Mouse (Mus musculus) myocyte (in vitro differentiated cells): ENCODE measurements around the gene Psmf1. TPM values are rescaled to one million over a fixed set of nuclear protein-coding genes. Genes with fewer than 3 reads are reported as not detected.

Experiments used
- H3K27me3 ChIP-seq: one replicate; pipeline ENCODE4 v1.6.1; 2011; ENCODE audit not compliant: control insufficient read depth, insufficient read depth, insufficient read length
- H3K36me3 ChIP-seq: one replicate; pipeline ENCODE4 v1.6.1; 2011; ENCODE audit not compliant: control insufficient read depth, insufficient read depth
- H3K4me2 ChIP-seq: one replicate; pipeline ENCODE4 v1.6.1; 2011; ENCODE audit warnings: low read depth, control low read depth
- H3K4me3 ChIP-seq: one replicate; pipeline ENCODE4 v1.5.1; 2011; ENCODE audit warnings: mild to moderate bottlenecking, control low read depth, moderate library complexity
- H3K79me2 ChIP-seq: one replicate; pipeline ENCODE4 v1.6.1; 2011; ENCODE audit not compliant: control insufficient read depth, insufficient read depth
- H3ac ChIP-seq: one replicate; pipeline ENCODE4 v1.6.1; 2011; ENCODE audit not compliant: control insufficient read depth, insufficient read length
- CEBPB ChIP-seq: IDR thresholded peaks from 2 replicates; pipeline ENCODE4 v1.6.1; 2011; ENCODE audit warnings: mild to moderate bottlenecking, moderate library complexity; ENCODE audit not compliant: poor library complexity, insufficient read depth, severe bottlenecking
- E2F4 ChIP-seq: IDR thresholded peaks from one replicate; pipeline ENCODE4 v1.6.1; 2011; ENCODE audit warnings: mild to moderate bottlenecking, control low read depth, moderate library complexity; ENCODE audit not compliant: insufficient read depth
- MAX ChIP-seq: IDR thresholded peaks from one replicate; pipeline ENCODE4 v1.6.1; 2011; ENCODE audit warnings: low read depth, mild to moderate bottlenecking, control low read depth
- MYOD1 ChIP-seq, 3 experiments: IDR thresholded peaks; one replicate each; pipeline ENCODE4 v1.6.1; 2011; ENCODE audit warnings: control low read depth in 2 of 3, low read depth in 2 of 3, mild to moderate bottlenecking in 2 of 3, moderate library complexity in 1 of 3; ENCODE audit not compliant: insufficient read length in 2 of 3, control insufficient read depth in 1 of 3
- MYOG ChIP-seq, 3 experiments: IDR thresholded peaks; one replicate each; pipeline ENCODE4 v1.6.1; 2011; ENCODE audit warnings: control low read depth in 2 of 3, low read depth in 2 of 3, mild to moderate bottlenecking in 2 of 3; ENCODE audit not compliant: insufficient read length in 2 of 3, control insufficient read depth in 1 of 3, insufficient read depth in 1 of 3
- POLR2A ChIP-seq: IDR thresholded peaks from one replicate; pipeline ENCODE4 v1.6.1; 2011; ENCODE audit warnings: low read depth, mild to moderate bottlenecking, control low read depth, moderate library complexity; ENCODE audit not compliant: insufficient read length
- POLR2AphosphoS2 ChIP-seq: IDR thresholded peaks from one replicate; pipeline ENCODE4 v1.6.1; 2011; ENCODE audit warnings: low read depth, control low read depth; ENCODE audit not compliant: insufficient read length
- REST ChIP-seq: IDR thresholded peaks from one replicate; pipeline ENCODE4 v1.6.1; 2011; ENCODE audit warnings: mild to moderate bottlenecking, control low read depth, moderate library complexity; ENCODE audit not compliant: insufficient read depth, insufficient read length
- SRF ChIP-seq: IDR thresholded peaks from one replicate; pipeline ENCODE4 v1.6.1; 2011; ENCODE audit warnings: low read depth; ENCODE audit not compliant: control insufficient read depth, insufficient read length
- TCF12 ChIP-seq: IDR thresholded peaks from one replicate; pipeline ENCODE4 v1.6.1; 2011; ENCODE audit warnings: mild to moderate bottlenecking, control low read depth; ENCODE audit not compliant: poor library complexity, insufficient read depth, severe bottlenecking
- TCF3 ChIP-seq: IDR thresholded peaks from one replicate; pipeline ENCODE4 v1.6.1; 2011; ENCODE audit warnings: low read depth, control low read depth; ENCODE audit not compliant: insufficient read length
- USF1 ChIP-seq: IDR thresholded peaks from one replicate; pipeline ENCODE4 v1.6.1; 2011; ENCODE audit warnings: low read depth, mild to moderate bottlenecking, control low read depth, moderate library complexity
- polyA plus RNA-seq: library from polyadenylated mRNA; unstranded; fragments of >200 nt; fragmentation: generic; extraction: Trizol; gene quantifications from one replicate; pipeline ENCODE4 v1.2.1, GENCODE M21; 2012; ENCODE audit warnings: missing spikeins

Gene Psmf1
- polyA plus RNA-seq, 1 experiment, result 22.8 TPM

DNA sequence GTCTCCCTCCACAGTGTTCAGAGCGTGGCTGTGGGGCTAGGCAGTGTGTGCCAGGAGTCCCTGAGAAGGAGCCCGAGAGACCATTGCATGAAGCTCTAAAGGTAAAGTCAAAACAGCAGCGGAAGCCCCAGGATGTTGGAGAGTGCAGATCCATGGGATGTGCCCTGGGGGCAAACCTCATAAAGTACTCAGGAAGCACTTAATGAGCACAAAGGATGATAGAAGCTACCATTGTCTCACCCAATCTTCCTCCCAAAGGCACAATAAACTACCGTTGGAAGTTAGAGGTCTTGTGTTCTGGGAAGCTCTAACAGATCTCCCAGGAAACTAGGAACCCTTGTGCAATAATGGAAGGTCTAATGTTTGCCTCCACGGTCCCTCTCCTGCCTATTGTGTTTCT is 13.5 kb upstream of the Psmf1 start:
- Histone ChIP-seq H3K79me2 (no peaks in the 10 kb centered on the region), H3K4me2 (no peak overlapping the region), H3K36me3 (no peaks in the 10 kb centered on the region), H3K27me3 (peaks cover 12% of the 10 kb centered on the region), H3K4me3 (no peak overlapping the region), H3ac (no peak overlapping the region)
- no peak for TF ChIP-seq SRF
- no peak for TF ChIP-seq CEBPB
- no peak for TF ChIP-seq MYOG (IDR thresholded peaks at IDR 0.05; ENCODE audit: control insufficient read depth in 1 of 3, insufficient read depth in 1 of 3, insufficient read length in 2 of 3, low read depth in 2 of 3)
- no peak for TF ChIP-seq MYOD1 (IDR thresholded peaks at IDR 0.05; ENCODE audit: control insufficient read depth in 1 of 3, insufficient read length in 2 of 3, low read depth in 2 of 3)
- TF ChIP-seq TCF3, result no peak
- no peak for TF ChIP-seq REST
- TF ChIP-seq POLR2AphosphoS2, result no peak
- TF ChIP-seq USF1, result no peak
- TF ChIP-seq MAX, result no peak
- no peak for TF ChIP-seq POLR2A
- no peak for TF ChIP-seq E2F4
- TF ChIP-seq TCF12, result no peak

DNA sequence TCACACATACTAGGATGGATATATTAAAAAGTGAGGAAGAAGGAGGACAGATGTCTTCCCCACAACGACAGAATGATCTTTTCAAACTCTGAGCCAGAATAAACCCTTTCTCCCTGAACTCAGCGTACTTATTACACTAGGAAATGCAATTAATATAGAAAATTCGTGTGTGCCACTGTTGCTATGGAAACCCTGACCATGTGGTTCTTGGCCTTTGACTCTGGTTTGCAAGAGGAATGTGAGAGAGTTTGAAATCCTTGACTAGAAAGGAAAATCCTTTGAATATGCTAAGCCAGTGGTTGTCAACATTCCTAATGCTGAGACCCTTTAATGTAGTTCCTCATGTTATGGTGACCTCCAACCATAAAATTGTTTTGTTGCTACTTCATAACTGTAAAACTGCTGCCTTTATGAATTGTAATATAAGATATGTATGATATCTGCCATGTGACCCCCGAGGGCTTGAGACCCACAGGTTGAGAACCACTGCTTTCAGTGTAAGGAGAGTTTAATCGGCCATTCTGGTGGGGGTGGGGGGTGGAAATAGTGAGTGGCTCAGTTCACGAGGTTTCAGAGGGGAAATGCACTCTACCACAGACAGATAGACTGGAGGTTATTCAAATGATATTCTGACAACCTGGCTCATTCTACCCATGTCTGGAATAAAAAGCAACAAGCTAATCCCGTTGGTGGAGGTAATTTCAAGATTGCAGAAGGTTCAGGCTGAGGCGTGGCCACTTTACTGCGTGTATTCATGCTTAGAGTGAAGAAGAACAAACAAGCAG is 12.5 kb upstream of the Psmf1 start:
- H3ac ChIP-seq, result no peak overlapping the region
- peaks cover 12% of the 10 kb centered on the region for H3K27me3 ChIP-seq
- no peaks in the 10 kb centered on the region for H3K79me2 ChIP-seq
- no peak overlapping the region for H3K4me3 ChIP-seq
- H3K4me2 ChIP-seq, result no peak overlapping the region
- H3K36me3 ChIP-seq, result no peaks in the 10 kb centered on the region
- TF ChIP-seq USF1 (no peak), POLR2A (no peak), TCF12 (no peak), E2F4 (no peak), POLR2AphosphoS2 (no peak), MAX (no peak), MYOD1 (IDR thresholded peaks at IDR 0.05; ENCODE audit: control insufficient read depth in 1 of 3, insufficient read length in 2 of 3, low read depth in 2 of 3) (no peak), TCF3 (no peak), MYOG (IDR thresholded peaks at IDR 0.05; ENCODE audit: control insufficient read depth in 1 of 3, insufficient read depth in 1 of 3, insufficient read length in 2 of 3, low read depth in 2 of 3) (no peak), SRF (no peak), CEBPB (no peak), REST (no peak)

DNA sequence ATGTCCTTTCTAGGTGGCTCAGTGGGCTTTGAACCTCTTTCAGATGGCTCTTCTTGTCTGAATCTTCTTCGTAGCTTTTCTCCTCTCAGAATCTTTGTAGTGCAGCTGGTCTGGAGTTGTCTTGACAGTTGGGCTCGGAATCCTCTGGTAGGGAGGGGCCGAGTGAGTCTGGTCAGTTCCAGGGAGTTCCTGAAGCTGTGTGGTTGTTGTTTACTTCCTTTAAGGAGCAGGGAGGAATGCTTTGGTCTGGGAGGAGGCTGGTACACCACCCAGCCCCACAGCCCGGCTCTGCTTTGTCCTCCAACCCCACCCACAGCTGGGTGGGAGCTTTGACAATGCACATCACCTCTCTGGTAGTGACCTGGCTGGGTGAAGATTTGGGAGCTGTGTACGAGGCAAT is 7.3 kb upstream of the Psmf1 start:
- Histone ChIP-seq H3ac (no peak overlapping the region), H3K27me3 (peaks cover 5% of the 10 kb centered on the region), H3K36me3 (no peaks in the 10 kb centered on the region), H3K4me3 (no peak overlapping the region), H3K79me2 (no peaks in the 10 kb centered on the region), H3K4me2 (no peak overlapping the region)
- TF ChIP-seq USF1 (no peak), E2F4 (no peak), SRF (no peak), REST (no peak), POLR2AphosphoS2 (no peak), MYOD1 (IDR thresholded peaks at IDR 0.05; ENCODE audit: control insufficient read depth in 1 of 3, insufficient read length in 2 of 3, low read depth in 2 of 3) (no peak), TCF12 (no peak), POLR2A (no peak), TCF3 (no peak)

DNA sequence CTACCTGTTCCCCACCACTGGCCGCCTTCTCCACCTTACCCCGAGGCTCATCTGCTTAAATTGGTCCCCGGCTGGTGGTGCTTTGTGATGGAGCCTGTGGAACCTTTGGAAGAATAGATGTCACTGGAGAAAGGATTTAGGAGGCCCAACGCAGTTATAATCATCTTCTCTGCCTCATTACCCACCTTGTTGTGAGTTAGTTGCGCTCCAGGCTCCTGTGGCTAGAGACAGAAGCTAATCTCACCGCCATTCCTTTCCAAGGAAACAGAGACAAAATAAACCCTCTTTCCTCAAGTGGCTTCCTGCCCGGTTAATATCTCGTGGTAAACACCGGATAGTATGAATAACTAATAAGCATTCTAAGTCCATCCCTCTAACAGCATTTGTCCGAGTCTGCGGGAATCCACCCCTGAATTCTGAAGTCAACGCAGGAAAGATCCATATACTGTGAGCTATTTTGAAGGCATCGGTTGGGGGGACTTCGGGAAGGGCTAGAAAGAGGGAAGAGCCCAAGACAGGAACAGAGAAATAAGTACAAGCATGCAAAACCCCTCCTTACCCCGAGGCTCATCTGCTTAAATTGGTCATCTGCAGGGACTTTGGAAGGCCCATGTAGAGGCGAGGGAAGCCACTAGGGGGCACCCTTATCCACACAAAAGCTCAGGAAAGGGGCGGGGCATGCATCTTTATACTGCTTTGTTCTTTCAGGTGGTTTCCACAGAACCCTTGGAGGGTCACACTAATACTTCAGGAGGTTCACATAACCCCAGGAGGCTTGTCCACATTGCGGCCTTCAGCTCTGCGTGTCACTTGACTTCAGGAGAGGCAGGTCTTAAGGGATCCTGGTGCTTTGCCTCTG is 4.1 kb upstream of the Psmf1 start:
- no peak overlapping the region for H3ac ChIP-seq
- H3K4me2 ChIP-seq, result no peak overlapping the region
- no peak for TF ChIP-seq POLR2AphosphoS2
- no peak for TF ChIP-seq POLR2A
- TF ChIP-seq REST, result no peak
- no peak for TF ChIP-seq MYOG (IDR thresholded peaks at IDR 0.05; ENCODE audit: control insufficient read depth in 1 of 3, insufficient read depth in 1 of 3, insufficient read length in 2 of 3, low read depth in 2 of 3)
- no peak for TF ChIP-seq USF1
- no peak for TF ChIP-seq E2F4
- TF ChIP-seq TCF3, result no peak
- no peak for TF ChIP-seq SRF
- no peak for TF ChIP-seq MAX
- no peak overlapping the region for H3K4me3 ChIP-seq
- H3K27me3 ChIP-seq, result peaks cover 5% of the 10 kb centered on the region
- H3K79me2 ChIP-seq, result no peaks in the 10 kb centered on the region
- no peaks in the 10 kb centered on the region for H3K36me3 ChIP-seq
